Mouse (Mus musculus): ENCODE measurements around the gene Cbx2. TPM values are rescaled to one million over a fixed set of nuclear protein-coding genes. Genes with fewer than 3 reads are reported as not detected.

The Cbx2 gene
- total RNA-seq, 2 experiments from 2014 or later, result 2.8 to 3.0 TPM

DNA sequence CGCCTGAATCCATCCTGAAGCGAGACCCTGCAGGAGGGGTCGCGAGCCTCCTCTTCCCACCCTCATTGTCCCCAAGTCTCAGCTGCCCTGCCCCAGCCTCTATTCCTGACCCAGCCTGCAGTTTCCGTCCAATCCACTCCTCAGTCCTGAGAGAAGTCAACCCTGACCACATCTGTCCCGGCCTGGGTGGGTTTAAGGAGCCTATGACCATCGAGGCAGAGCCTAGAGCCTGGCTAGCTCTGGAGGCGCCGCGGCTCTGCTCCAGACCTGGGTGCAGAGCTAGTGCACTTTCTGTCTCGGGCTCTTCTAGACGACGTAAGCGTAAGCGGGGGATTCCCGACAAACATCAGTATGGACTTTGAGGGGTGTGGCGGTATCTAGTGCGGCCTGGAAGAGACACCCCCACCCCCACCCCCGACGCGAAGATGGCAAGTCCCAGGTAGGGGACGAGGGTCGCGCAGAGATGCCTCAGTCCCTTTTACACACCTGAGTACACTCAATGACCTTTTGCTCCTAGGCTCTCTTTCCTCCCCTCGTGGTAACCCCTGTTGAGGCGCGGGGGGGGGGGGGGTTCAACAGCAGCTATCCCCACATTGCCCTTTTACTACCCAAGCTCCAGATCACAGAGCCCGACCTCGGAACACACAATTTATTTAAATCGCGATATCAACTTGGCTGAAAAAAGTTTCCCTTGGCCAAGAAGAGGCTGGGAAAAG is 19.1 kb downstream of the Cbx2 start:
- ATAC-seq (replicated peaks; ENCODE audit: poor library complexity), result no peak

- ATAC-seq (replicated peaks; ENCODE audit: poor library complexity), result no peak
These were observed 19.9 kb downstream of the Cbx2 start for GRCm38 (mm10) chr11:119042466-119043272.

DNA sequence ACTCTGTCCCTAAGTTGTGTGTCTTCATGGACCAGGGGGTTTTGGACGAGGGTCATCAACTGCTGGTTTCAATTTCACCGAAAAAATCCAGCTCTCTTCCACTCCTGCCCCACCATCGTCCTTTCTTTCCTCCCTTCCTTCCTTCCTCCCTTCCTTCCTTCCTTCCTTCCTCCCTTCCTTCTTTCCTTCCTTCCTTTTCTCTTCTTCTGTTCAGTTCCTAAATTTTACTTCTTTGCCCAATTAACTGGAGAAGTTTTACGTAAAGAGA is 20.4 kb downstream of the Cbx2 start:
- no peak for ATAC-seq (replicated peaks; ENCODE audit: poor library complexity)

- no peak for ATAC-seq (replicated peaks; ENCODE audit: poor library complexity)
These were observed 21.2 kb downstream of the Cbx2 start for GRCm38 (mm10) chr11:119043761-119044550.

GRCm38 (mm10) chr11:119044551-119045337 is 22.0 kb downstream of the Cbx2 start:
- ATAC-seq (replicated peaks; ENCODE audit: poor library complexity), result no peak

- ATAC-seq (replicated peaks; ENCODE audit: poor library complexity), result 0 out of 2 replicates have a peak, but pooled peaks have one; percentile 4
These were observed 24.0 kb downstream of the Cbx2 start for GRCm38 (mm10) chr11:119046601-119047245.

- ATAC-seq (replicated peaks; ENCODE audit: poor library complexity), result no peak
These were observed 24.7 kb downstream of the Cbx2 start for GRCm38 (mm10) chr11:119047261-119048132.

DNA sequence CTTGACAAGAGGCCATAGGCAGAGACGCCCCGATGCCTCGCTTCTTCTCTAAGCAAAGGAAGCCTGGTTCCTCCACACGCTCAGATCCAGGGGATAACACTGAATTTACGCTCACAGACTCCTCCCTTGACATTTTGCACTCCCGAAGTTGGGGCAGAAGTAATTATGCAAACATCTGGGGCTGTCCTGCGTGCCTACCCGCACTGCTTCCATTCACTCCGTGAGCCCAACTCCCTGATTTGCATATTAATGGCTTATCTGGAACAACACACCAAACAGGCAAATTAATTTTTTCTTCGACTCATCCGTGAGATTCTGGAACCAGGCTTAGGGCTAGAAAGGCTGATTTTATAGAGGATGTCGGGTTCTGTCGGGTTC is 25.4 kb downstream of the Cbx2 start:
- ATAC-seq (replicated peaks; ENCODE audit: poor library complexity), result no peak

DNA sequence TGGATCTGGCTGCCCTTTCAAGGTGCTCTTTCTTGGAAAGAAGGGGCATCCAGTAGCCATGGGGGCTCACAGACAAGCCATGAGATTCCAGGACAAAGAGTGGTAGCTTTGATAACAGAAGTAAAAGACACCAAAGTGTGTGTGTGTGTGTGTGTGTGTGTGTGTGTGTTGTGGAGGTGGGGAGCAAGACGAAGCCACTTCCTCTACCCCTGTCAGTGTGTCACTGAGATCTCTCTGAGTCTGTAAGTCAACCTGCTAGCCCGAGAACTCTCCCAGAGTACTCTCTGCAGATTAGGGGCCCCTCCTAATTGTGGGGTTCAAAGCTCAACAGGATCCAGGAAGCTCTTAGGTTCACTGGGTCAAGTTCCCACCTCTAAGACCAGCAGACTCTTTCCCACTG is 27.6 kb downstream of the Cbx2 start:
- ATAC-seq (replicated peaks; ENCODE audit: poor library complexity), result no peak

DNA sequence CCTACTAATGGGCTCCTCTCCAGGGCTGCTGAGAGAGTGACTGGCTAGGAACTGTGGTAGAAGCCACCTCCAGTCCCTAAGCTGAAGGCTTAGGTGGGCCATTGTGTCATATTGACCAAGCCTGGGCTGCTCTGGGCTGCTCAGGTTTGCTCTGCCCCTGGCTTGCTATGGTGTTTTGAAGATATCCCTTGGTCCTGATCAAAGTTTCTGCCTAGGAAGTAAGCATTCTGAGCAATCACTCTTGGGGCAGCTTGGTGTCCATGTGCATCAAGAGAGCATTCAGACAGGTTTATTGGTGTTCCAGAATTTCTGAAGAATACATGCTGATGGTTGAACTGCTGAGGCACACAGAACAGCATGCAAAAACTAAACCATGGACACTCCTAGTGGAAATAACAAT is 28.7 kb downstream of the Cbx2 start:
- no peak for ATAC-seq (replicated peaks; ENCODE audit: poor library complexity)

DNA sequence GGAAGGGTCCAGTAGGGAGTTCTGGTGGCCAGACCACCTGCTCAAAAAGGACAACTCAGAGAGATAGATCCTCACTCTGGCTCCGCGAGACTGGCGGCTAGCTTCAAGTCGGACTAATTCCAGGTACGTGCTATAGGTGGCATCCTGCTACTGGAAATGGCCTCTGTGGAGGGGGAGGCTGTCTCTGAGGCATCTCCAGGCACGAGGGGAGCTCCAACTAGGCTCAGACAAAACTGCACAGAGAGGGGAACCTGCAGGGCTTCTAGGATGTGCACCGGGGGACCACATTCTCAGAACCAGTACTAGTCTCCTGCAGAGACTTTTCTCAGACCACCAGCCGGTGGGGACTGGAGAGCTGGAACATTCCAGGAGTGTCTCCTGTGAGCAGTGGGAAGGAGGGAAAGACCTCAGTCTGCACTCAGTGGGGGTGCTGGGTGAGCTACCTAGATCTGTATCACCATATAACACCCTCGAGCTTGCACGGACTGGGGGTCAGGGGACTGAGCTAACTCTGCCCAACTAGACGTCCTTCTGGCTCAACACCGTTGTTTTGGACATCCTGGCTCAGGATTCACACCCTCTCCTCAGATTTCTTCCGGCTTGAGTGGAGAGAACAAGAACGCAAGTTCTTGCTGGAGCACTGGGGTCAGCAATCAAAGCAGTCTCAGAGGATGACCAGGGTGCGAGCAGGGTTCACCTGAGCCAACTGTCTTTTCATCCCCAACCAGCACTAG is 29.3 kb downstream of the Cbx2 start:
- peak; percentile 19; the same call in 1 of the 2 replicates for ATAC-seq (replicated peaks; ENCODE audit: poor library complexity)

- ATAC-seq (replicated peaks; ENCODE audit: poor library complexity), result no peak
These were observed 30.0 kb downstream of the Cbx2 start for GRCm38 (mm10) chr11:119052661-119053256.

GRCm38 (mm10) chr11:119053257-119053670 is 30.5 kb downstream of the Cbx2 start:
- ATAC-seq (replicated peaks; ENCODE audit: poor library complexity), result peak; percentile 70

GRCm38 (mm10) chr11:119053738-119054350 is 31.1 kb downstream of the Cbx2 start:
- no peak for ATAC-seq (replicated peaks; ENCODE audit: poor library complexity)

DNA sequence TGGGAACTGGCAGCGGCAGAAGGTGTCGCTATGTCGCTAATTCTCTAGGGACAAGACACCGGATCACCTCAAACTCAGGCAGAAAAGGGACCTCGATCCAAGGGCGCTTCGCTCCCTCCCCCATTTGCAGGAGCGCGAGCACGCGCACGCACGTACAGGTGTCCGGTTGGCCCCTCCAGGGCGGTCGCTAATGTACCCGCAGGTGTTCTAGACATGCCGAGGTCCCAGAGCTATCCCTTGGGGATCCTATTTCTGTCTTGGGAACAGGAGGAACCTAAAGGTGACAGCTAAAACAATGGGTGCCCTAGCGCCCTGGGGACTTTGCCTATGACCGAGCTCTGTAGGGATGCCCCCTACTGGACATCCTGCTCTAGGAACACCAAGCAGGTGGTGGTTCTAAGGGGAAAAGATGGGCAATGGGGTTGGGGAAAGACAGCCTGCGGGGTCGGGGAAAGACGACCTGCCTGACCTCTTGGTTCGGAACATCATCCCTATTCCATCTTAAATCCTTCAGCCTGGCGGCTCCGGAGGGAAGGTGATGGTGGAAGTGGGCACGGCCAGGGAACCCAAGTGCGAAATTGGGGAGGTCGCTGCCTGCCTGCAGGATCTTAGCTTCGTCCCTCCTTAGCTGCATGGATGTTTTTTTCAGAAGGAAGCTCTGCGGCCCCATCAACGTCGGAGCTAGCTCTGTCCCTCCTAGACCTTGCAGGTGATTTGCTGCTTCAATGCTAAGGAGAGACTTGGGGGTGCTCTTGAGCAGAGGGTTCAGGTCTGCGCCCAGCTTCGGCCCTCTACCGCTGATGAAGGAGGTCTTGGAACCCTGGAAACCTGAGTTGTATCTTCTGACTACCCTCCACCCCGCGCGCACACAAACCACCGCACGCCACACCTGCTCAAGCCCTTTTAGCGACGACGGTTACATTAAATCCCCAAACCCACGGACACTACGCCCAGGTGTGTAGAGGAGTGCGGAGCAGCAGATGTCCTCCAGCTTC is 31.9 kb downstream of the Cbx2 start:
- ATAC-seq (replicated peaks; ENCODE audit: poor library complexity), result no peak

DNA sequence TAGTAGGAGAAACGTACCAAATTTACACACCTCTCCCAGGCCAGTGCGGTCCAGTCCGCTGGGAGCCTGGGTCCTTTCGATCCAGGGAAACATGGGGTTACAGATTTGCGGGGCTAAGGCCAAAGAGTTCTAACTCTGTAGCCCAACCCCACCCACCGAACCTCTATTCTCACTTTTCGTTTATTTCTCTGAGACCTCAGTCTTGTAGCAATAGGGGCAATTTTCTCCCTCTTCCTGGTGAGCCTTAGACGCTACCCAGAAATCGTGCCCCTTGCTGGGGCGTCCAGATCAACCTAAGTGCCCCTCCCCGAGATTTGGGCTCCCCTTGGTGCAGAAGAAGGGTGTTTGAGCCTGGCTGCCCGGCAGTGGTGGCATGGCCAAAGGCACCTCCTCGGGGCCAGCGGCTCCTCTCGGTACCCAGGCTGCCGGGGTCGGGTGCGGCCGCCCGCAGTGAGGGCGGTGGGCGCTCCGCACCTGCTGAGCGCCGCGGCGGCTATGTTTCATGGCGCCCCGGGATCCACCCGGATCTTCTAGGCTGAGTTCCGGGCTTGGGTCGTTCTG is 32.9 kb downstream of the Cbx2 start:
- no peak for ATAC-seq (replicated peaks; ENCODE audit: poor library complexity)
